Mouse (Mus musculus): ENCODE results near the gene Dspp. TPM values are rescaled to one million over a fixed set of nuclear protein-coding genes. Genes with fewer than 3 reads are reported as not detected.

Dspp gene
- total and polyA plus RNA-seq, 3 experiments, result not detected

GRCm38 (mm10) chr5:104130891-104131290 is 39.6 kb upstream of the Dspp start:
- DNase-seq, result no peak
- Histone ChIP-seq H3K27me3 (ENCODE audit: control insufficient read depth, insufficient read depth, low read length) (no peaks in the 10 kb centered on the region), H3K36me3 (ENCODE audit: control insufficient read depth, insufficient read depth, low read length) (no peaks in the 10 kb centered on the region), H3K4me3 (no peak overlapping the region), H3K9ac (ENCODE audit: low read depth, low read length) (no peak overlapping the region), H3K79me2 (replicated peaks; ENCODE audit: control insufficient read depth, insufficient read depth, low read length) (no peaks in the 10 kb centered on the region), H3K4me1 (ENCODE audit: control insufficient read depth, insufficient read depth, low read length) (peaks cover 29% of the 10 kb centered on the region), H3K27ac (peak overlapping the region; percentile 12; the same call in 1 of the 2 replicates)
- 68% methylated on average over 4 of the region's 4 CpGs for WGBS
- no peak for TF ChIP-seq POLR2A (IDR thresholded peaks at IDR 0.05; ENCODE audit: insufficient read depth, low read depth, low read length)
- TF ChIP-seq EP300 (IDR thresholded peaks at IDR 0.05; ENCODE audit: insufficient read depth, low read depth, low read length), result no peak
- TF ChIP-seq CTCF (IDR thresholded peaks at IDR 0.05), result no peak
- intact Hi-C loops (cut with DNase I), result loop anchor here (2.0 to 5.0 kb wide), 3 partner anchors 34 to 201 kb away; no protein-coding TSS in a partner anchor

- H3K27me3 ChIP-seq (ENCODE audit: control insufficient read depth, insufficient read depth, low read length), result no peaks in the 10 kb centered on the region
- no peak overlapping the region for H3K4me3 ChIP-seq
- H3K79me2 ChIP-seq (replicated peaks; ENCODE audit: control insufficient read depth, insufficient read depth, low read length), result no peaks in the 10 kb centered on the region
- H3K4me1 ChIP-seq (ENCODE audit: control insufficient read depth, insufficient read depth, low read length), result peaks cover 25% of the 10 kb centered on the region
- 34% methylated on average over 4 of the region's 4 CpGs for WGBS
- DNase-seq, result peak in 1 of 2 experiments; percentile 21
- intact Hi-C loops (cut with DNase I), result loop anchor here (2.0 to 5.0 kb wide), 3 partner anchors 35 to 201 kb away; no protein-coding TSS in a partner anchor
- no peak overlapping the region for H3K27ac ChIP-seq
- no peak overlapping the region for H3K9ac ChIP-seq (ENCODE audit: low read depth, low read length)
- no peaks in the 10 kb centered on the region for H3K36me3 ChIP-seq (ENCODE audit: control insufficient read depth, insufficient read depth, low read length)
- no peak for TF ChIP-seq POLR2A (IDR thresholded peaks at IDR 0.05; ENCODE audit: insufficient read depth, low read depth, low read length)
- TF ChIP-seq EP300 (IDR thresholded peaks at IDR 0.05; ENCODE audit: insufficient read depth, low read depth, low read length), result no peak
- peak; percentile 79 for TF ChIP-seq CTCF (IDR thresholded peaks at IDR 0.05)
Measured at GRCm38 (mm10) chr5:104131544-104131943, 39.0 kb upstream of the Dspp start.

GRCm38 (mm10) chr5:104133752-104134151 is 36.8 kb upstream of the Dspp start:
- peaks cover 14% of the 10 kb centered on the region for H3K4me1 ChIP-seq (ENCODE audit: control insufficient read depth, insufficient read depth, low read length)
- intact Hi-C loops (cut with DNase I), result loop anchor here (5.0 kb wide), 2 partner anchors 84 to 199 kb away; no protein-coding TSS in a partner anchor
- H3K79me2 ChIP-seq (replicated peaks; ENCODE audit: control insufficient read depth, insufficient read depth, low read length), result no peaks in the 10 kb centered on the region
- 37% methylated on average over 4 of the region's 4 CpGs for WGBS
- no peaks in the 10 kb centered on the region for H3K27me3 ChIP-seq (ENCODE audit: control insufficient read depth, insufficient read depth, low read length)
- no peak overlapping the region for H3K27ac ChIP-seq
- no peak for DNase-seq
- TF ChIP-seq EP300 (IDR thresholded peaks at IDR 0.05; ENCODE audit: insufficient read depth, low read depth, low read length) (no peak), POLR2A (IDR thresholded peaks at IDR 0.05; ENCODE audit: insufficient read depth, low read depth, low read length) (no peak), CTCF (IDR thresholded peaks at IDR 0.05) (no peak)
- H3K36me3 ChIP-seq (ENCODE audit: control insufficient read depth, insufficient read depth, low read length), result no peaks in the 10 kb centered on the region
- H3K9ac ChIP-seq (ENCODE audit: low read depth, low read length), result no peak overlapping the region
- H3K4me3 ChIP-seq, result no peak overlapping the region

- no peaks in the 10 kb centered on the region for H3K36me3 ChIP-seq (ENCODE audit: control insufficient read depth, insufficient read depth, low read length)
- intact Hi-C loops (cut with DNase I), result no loop called here
- no peak for DNase-seq
- 71% methylated on average over 10 of the region's 10 CpGs for WGBS
- H3K4me3 ChIP-seq, result no peak overlapping the region
- no peak overlapping the region for H3K9ac ChIP-seq (ENCODE audit: low read depth, low read length)
- H3K27me3 ChIP-seq (ENCODE audit: control insufficient read depth, insufficient read depth, low read length), result no peaks in the 10 kb centered on the region
- no peak for TF ChIP-seq CTCF (IDR thresholded peaks at IDR 0.05)
- TF ChIP-seq EP300 (IDR thresholded peaks at IDR 0.05; ENCODE audit: insufficient read depth, low read depth, low read length), result no peak
- no peak for TF ChIP-seq POLR2A (IDR thresholded peaks at IDR 0.05; ENCODE audit: insufficient read depth, low read depth, low read length)
- peaks cover 2% of the 10 kb centered on the region; the same call in 1 of the 2 replicates for H3K79me2 ChIP-seq (replicated peaks; ENCODE audit: control insufficient read depth, insufficient read depth, low read length)
- no peaks in the 10 kb centered on the region for H3K4me1 ChIP-seq (ENCODE audit: control insufficient read depth, insufficient read depth, low read length)
- no peak overlapping the region for H3K27ac ChIP-seq
Measured at GRCm38 (mm10) chr5:104137920-104138541, 32.5 kb upstream of the Dspp start.

GRCm38 (mm10) chr5:104141067-104141466 is 29.4 kb upstream of the Dspp start:
- no peak for DNase-seq
- 54% methylated on average over 2 of the region's 2 CpGs for WGBS

GRCm38 (mm10) chr5:104144057-104144456 is 26.5 kb upstream of the Dspp start:
- no peak overlapping the region for H3K4me3 ChIP-seq
- H3K4me1 ChIP-seq (ENCODE audit: control insufficient read depth, insufficient read depth, low read length), result no peaks in the 10 kb centered on the region
- H3K79me2 ChIP-seq (replicated peaks; ENCODE audit: control insufficient read depth, insufficient read depth, low read length), result peaks cover 2% of the 10 kb centered on the region; the same call in 1 of the 2 replicates
- H3K36me3 ChIP-seq (ENCODE audit: control insufficient read depth, insufficient read depth, low read length), result no peaks in the 10 kb centered on the region
- TF ChIP-seq CTCF (IDR thresholded peaks at IDR 0.05) (no peak), EP300 (IDR thresholded peaks at IDR 0.05; ENCODE audit: insufficient read depth, low read depth, low read length) (no peak), POLR2A (IDR thresholded peaks at IDR 0.05; ENCODE audit: insufficient read depth, low read depth, low read length) (no peak)
- no peak for DNase-seq
- intact Hi-C loops (cut with DNase I), result no loop called here
- no peak overlapping the region for H3K27ac ChIP-seq
- H3K27me3 ChIP-seq (ENCODE audit: control insufficient read depth, insufficient read depth, low read length), result no peaks in the 10 kb centered on the region
- WGBS, result 75% methylated on average over 4 of the region's 4 CpGs
- no peak overlapping the region for H3K9ac ChIP-seq (ENCODE audit: low read depth, low read length)

More at GRCm38 (mm10) chr5:104141067-104141466, 29.4 kb upstream of the Dspp start:
- Histone ChIP-seq H3K4me3 (no peak overlapping the region), H3K9ac (ENCODE audit: low read depth, low read length) (no peak overlapping the region), H3K27ac (no peak overlapping the region), H3K36me3 (ENCODE audit: control insufficient read depth, insufficient read depth, low read length) (no peaks in the 10 kb centered on the region), H3K4me1 (ENCODE audit: control insufficient read depth, insufficient read depth, low read length) (no peaks in the 10 kb centered on the region), H3K27me3 (ENCODE audit: control insufficient read depth, insufficient read depth, low read length) (no peaks in the 10 kb centered on the region), H3K79me2 (replicated peaks; ENCODE audit: control insufficient read depth, insufficient read depth, low read length) (peaks cover 2% of the 10 kb centered on the region; the same call in 1 of the 2 replicates)
- intact Hi-C loops (cut with DNase I), result no loop called here
- no peak for TF ChIP-seq POLR2A (IDR thresholded peaks at IDR 0.05; ENCODE audit: insufficient read depth, low read depth, low read length)
- TF ChIP-seq CTCF (IDR thresholded peaks at IDR 0.05), result peak; percentile 49
